Mouse (Mus musculus): ENCODE data around the gene Dupd1. TPM values are rescaled to one million over a fixed set of nuclear protein-coding genes. Genes with fewer than 3 reads are reported as not detected.
A peak's percentile ranks its signal among the peaks of the same experiment; 100 is the strongest.

Gene Dupd1
- polyA plus RNA-seq, 1 experiment from 2014 or later = 0.18 TPM

GRCm38 (mm10) chr14:21748142-21748870 is 33.9 kb upstream of the Dupd1 start:
- peak; percentile 76 for DNase-seq (ENCODE audit: low spot score)
- no peak for ATAC-seq (replicated peaks; ENCODE audit: insufficient number of reproducible peaks, low FRiP score, low TSS enrichment, low read depth)
- WGBS = 37% methylated on average over 15 of the region's 15 CpGs
- Histone ChIP-seq H3K9me3 (replicated peaks; ENCODE audit: control insufficient read depth, low read length) (no peaks in the 10 kb centered on the region), H3K4me3 (ENCODE audit: low read depth, low read length) (no peak overlapping the region), H3K4me1 (ENCODE audit: control insufficient read depth, insufficient read depth, low read length) (no peaks in the 10 kb centered on the region), H3K27ac (replicated peaks; ENCODE audit: low read depth, low read length) (no peak overlapping the region), H3K9ac (replicated peaks; ENCODE audit: low read length) (no peak overlapping the region), H3K4me2 (ENCODE audit: low read depth, low read length) (no peak overlapping the region), H3K27me3 (ENCODE audit: control insufficient read depth, insufficient read depth, low read length) (no peaks in the 10 kb centered on the region), H3K36me3 (replicated peaks; ENCODE audit: control insufficient read depth, insufficient read depth, low read depth, low read length) (no peaks in the 10 kb centered on the region)

GRCm38 (mm10) chr14:21747436-21748141 is 33.2 kb upstream of the Dupd1 start:
- no peaks in the 10 kb centered on the region for H3K4me1 ChIP-seq (ENCODE audit: control insufficient read depth, insufficient read depth, low read length)
- 77% methylated on average over 14 of the region's 14 CpGs for WGBS
- H3K27ac ChIP-seq (replicated peaks; ENCODE audit: low read depth, low read length) = no peak overlapping the region
- no peak for DNase-seq (ENCODE audit: low spot score)
- no peaks in the 10 kb centered on the region for H3K36me3 ChIP-seq (replicated peaks; ENCODE audit: control insufficient read depth, insufficient read depth, low read depth, low read length)
- ATAC-seq (replicated peaks; ENCODE audit: insufficient number of reproducible peaks, low FRiP score, low TSS enrichment, low read depth) = no peak
- H3K9ac ChIP-seq (replicated peaks; ENCODE audit: low read length) = no peak overlapping the region
- H3K4me2 ChIP-seq (ENCODE audit: low read depth, low read length) = no peak overlapping the region
- H3K9me3 ChIP-seq (replicated peaks; ENCODE audit: control insufficient read depth, low read length) = no peaks in the 10 kb centered on the region
- no peak overlapping the region for H3K4me3 ChIP-seq (ENCODE audit: low read depth, low read length)
- H3K27me3 ChIP-seq (ENCODE audit: control insufficient read depth, insufficient read depth, low read length) = no peaks in the 10 kb centered on the region

- 81% methylated on average over 2 of the region's 2 CpGs for WGBS
- ATAC-seq (replicated peaks; ENCODE audit: insufficient number of reproducible peaks, low FRiP score, low TSS enrichment, low read depth) (no peak), DNase-seq (ENCODE audit: low spot score) (no peak)
- Histone ChIP-seq H3K9me3 (replicated peaks; ENCODE audit: control insufficient read depth, low read length) (no peaks in the 10 kb centered on the region), H3K4me3 (ENCODE audit: low read depth, low read length) (no peak overlapping the region), H3K27ac (replicated peaks; ENCODE audit: low read depth, low read length) (no peak overlapping the region), H3K27me3 (ENCODE audit: control insufficient read depth, insufficient read depth, low read length) (no peaks in the 10 kb centered on the region), H3K4me2 (ENCODE audit: low read depth, low read length) (no peak overlapping the region), H3K9ac (replicated peaks; ENCODE audit: low read length) (no peak overlapping the region), H3K36me3 (replicated peaks; ENCODE audit: control insufficient read depth, insufficient read depth, low read depth, low read length) (no peaks in the 10 kb centered on the region), H3K4me1 (ENCODE audit: control insufficient read depth, insufficient read depth, low read length) (no peaks in the 10 kb centered on the region)
Measured at GRCm38 (mm10) chr14:21746846-21747245, 32.5 kb upstream of the Dupd1 start.

GRCm38 (mm10) chr14:21746251-21746650 is 31.9 kb upstream of the Dupd1 start:
- DNase-seq (ENCODE audit: low spot score) (no peak), ATAC-seq (replicated peaks; ENCODE audit: insufficient number of reproducible peaks, low FRiP score, low TSS enrichment, low read depth) (no peak)
- 90% methylated on average over 8 of the region's 8 CpGs for WGBS

GRCm38 (mm10) chr14:21745149-21745548 is 30.8 kb upstream of the Dupd1 start:
- ATAC-seq (replicated peaks; ENCODE audit: insufficient number of reproducible peaks, low FRiP score, low TSS enrichment, low read depth) = no peak
- H3K36me3 ChIP-seq (replicated peaks; ENCODE audit: control insufficient read depth, insufficient read depth, low read depth, low read length) = no peaks in the 10 kb centered on the region
- no peak overlapping the region for H3K4me2 ChIP-seq (ENCODE audit: low read depth, low read length)
- no peak for DNase-seq (ENCODE audit: low spot score)
- WGBS = 68% methylated on average over 5 of the region's 5 CpGs
- no peaks in the 10 kb centered on the region for H3K4me1 ChIP-seq (ENCODE audit: control insufficient read depth, insufficient read depth, low read length)
- H3K9ac ChIP-seq (replicated peaks; ENCODE audit: low read length) = no peak overlapping the region
- H3K27ac ChIP-seq (replicated peaks; ENCODE audit: low read depth, low read length) = no peak overlapping the region
- H3K27me3 ChIP-seq (ENCODE audit: control insufficient read depth, insufficient read depth, low read length) = no peaks in the 10 kb centered on the region; the same call in 1 of the 2 replicates
- no peaks in the 10 kb centered on the region for H3K9me3 ChIP-seq (replicated peaks; ENCODE audit: control insufficient read depth, low read length)
- no peak overlapping the region for H3K4me3 ChIP-seq (ENCODE audit: low read depth, low read length)

More at GRCm38 (mm10) chr14:21746251-21746650, 31.9 kb upstream of the Dupd1 start:
- Histone ChIP-seq H3K4me2 (ENCODE audit: low read depth, low read length) (no peak overlapping the region), H3K4me1 (ENCODE audit: control insufficient read depth, insufficient read depth, low read length) (no peaks in the 10 kb centered on the region), H3K9me3 (replicated peaks; ENCODE audit: control insufficient read depth, low read length) (no peaks in the 10 kb centered on the region), H3K27ac (replicated peaks; ENCODE audit: low read depth, low read length) (no peak overlapping the region), H3K4me3 (ENCODE audit: low read depth, low read length) (no peak overlapping the region), H3K9ac (replicated peaks; ENCODE audit: low read length) (no peak overlapping the region), H3K36me3 (replicated peaks; ENCODE audit: control insufficient read depth, insufficient read depth, low read depth, low read length) (no peaks in the 10 kb centered on the region), H3K27me3 (ENCODE audit: control insufficient read depth, insufficient read depth, low read length) (no peaks in the 10 kb centered on the region)

GRCm38 (mm10) chr14:21744169-21744568 is 29.8 kb upstream of the Dupd1 start:
- Histone ChIP-seq H3K9ac (replicated peaks; ENCODE audit: low read length) (no peak overlapping the region), H3K4me3 (ENCODE audit: low read depth, low read length) (no peak overlapping the region), H3K27ac (replicated peaks; ENCODE audit: low read depth, low read length) (no peak overlapping the region), H3K36me3 (replicated peaks; ENCODE audit: control insufficient read depth, insufficient read depth, low read depth, low read length) (no peaks in the 10 kb centered on the region), H3K27me3 (ENCODE audit: control insufficient read depth, insufficient read depth, low read length) (no peaks in the 10 kb centered on the region; the same call in 1 of the 2 replicates), H3K4me2 (ENCODE audit: low read depth, low read length) (no peak overlapping the region), H3K9me3 (replicated peaks; ENCODE audit: control insufficient read depth, low read length) (no peaks in the 10 kb centered on the region), H3K4me1 (ENCODE audit: control insufficient read depth, insufficient read depth, low read length) (no peaks in the 10 kb centered on the region)
- ATAC-seq (replicated peaks; ENCODE audit: insufficient number of reproducible peaks, low FRiP score, low TSS enrichment, low read depth) (no peak), DNase-seq (ENCODE audit: low spot score) (no peak)
- WGBS = 77% methylated on average over 1 of the region's 1 CpGs

GRCm38 (mm10) chr14:21742441-21742840 is 28.1 kb upstream of the Dupd1 start:
- H3K36me3 ChIP-seq (replicated peaks; ENCODE audit: control insufficient read depth, insufficient read depth, low read depth, low read length) = no peaks in the 10 kb centered on the region
- no peak overlapping the region for H3K27ac ChIP-seq (replicated peaks; ENCODE audit: low read depth, low read length)
- H3K4me3 ChIP-seq (ENCODE audit: low read depth, low read length) = no peak overlapping the region
- DNase-seq (ENCODE audit: low spot score) (no peak), ATAC-seq (replicated peaks; ENCODE audit: insufficient number of reproducible peaks, low FRiP score, low TSS enrichment, low read depth) (no peak)
- no peaks in the 10 kb centered on the region; the same call in 1 of the 2 replicates for H3K27me3 ChIP-seq (ENCODE audit: control insufficient read depth, insufficient read depth, low read length)
- H3K4me1 ChIP-seq (ENCODE audit: control insufficient read depth, insufficient read depth, low read length) = no peaks in the 10 kb centered on the region
- no peak overlapping the region for H3K9ac ChIP-seq (replicated peaks; ENCODE audit: low read length)
- no peaks in the 10 kb centered on the region for H3K9me3 ChIP-seq (replicated peaks; ENCODE audit: control insufficient read depth, low read length)
- H3K4me2 ChIP-seq (ENCODE audit: low read depth, low read length) = no peak overlapping the region
- 94% methylated on average over 4 of the region's 4 CpGs for WGBS

- ATAC-seq (replicated peaks; ENCODE audit: insufficient number of reproducible peaks, low FRiP score, low TSS enrichment, low read depth) = peak; percentile 39; the same call in 1 of the 2 replicates
- DNase-seq (ENCODE audit: low spot score) = peak; percentile 89
- no peak overlapping the region for H3K9ac ChIP-seq (replicated peaks; ENCODE audit: low read length)
- no peaks in the 10 kb centered on the region; the same call in 1 of the 2 replicates for H3K27me3 ChIP-seq (ENCODE audit: control insufficient read depth, insufficient read depth, low read length)
- no peaks in the 10 kb centered on the region for H3K9me3 ChIP-seq (replicated peaks; ENCODE audit: control insufficient read depth, low read length)
- no peaks in the 10 kb centered on the region for H3K4me1 ChIP-seq (ENCODE audit: control insufficient read depth, insufficient read depth, low read length)
- 13% methylated on average over 4 of the region's 4 CpGs for whole genome bisulfite sequencing
- no peak overlapping the region for H3K4me3 ChIP-seq (ENCODE audit: low read depth, low read length)
- no peak overlapping the region for H3K4me2 ChIP-seq (ENCODE audit: low read depth, low read length)
- no peaks in the 10 kb centered on the region for H3K36me3 ChIP-seq (replicated peaks; ENCODE audit: control insufficient read depth, insufficient read depth, low read depth, low read length)
- no peak overlapping the region for H3K27ac ChIP-seq (replicated peaks; ENCODE audit: low read depth, low read length)
Measured at GRCm38 (mm10) chr14:21741786-21742185, 27.4 kb upstream of the Dupd1 start.

Measured in embryonic facial prominence, embryonic 11.5 days (tissue).